Mouse (Mus musculus) bone marrow macrophage, adult 2 months (primary cell): ENCODE measurements around the gene Ppp6r1.

Experiments
- CTCF ChIP-seq: IDR thresholded peaks from 2 replicates; pipeline ENCODE4 v1.5.1; 2012; ENCODE audit warnings: low read depth, mild to moderate bottlenecking, low read length, moderate library complexity
- POLR2A ChIP-seq: IDR thresholded peaks from 2 replicates; pipeline ENCODE4 v1.6.1; 2012; ENCODE audit warnings: mild to moderate bottlenecking, low read depth, low read length, borderline replicate concordance

DNA sequence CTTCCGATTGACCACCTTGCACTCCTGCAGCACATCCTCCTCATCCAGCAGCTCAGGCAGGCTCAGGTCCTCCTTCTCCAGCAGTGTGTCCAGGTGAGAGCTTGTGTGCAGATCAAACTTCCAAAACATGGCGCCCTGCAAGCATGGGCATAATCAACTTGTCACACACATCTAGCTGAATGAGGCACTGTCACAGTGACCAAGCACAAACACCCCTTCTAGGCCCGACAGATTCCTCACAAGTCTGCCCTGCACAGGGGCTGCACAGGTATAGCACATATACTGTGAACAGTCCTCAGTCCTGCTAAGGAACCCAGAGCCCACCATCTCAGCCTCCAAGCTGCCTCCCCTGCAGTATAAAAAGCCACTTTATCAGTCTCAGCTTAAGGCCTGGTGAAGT, 12.0 kb downstream of the Ppp6r1 start:
- no peak for TF ChIP-seq CTCF
- no peak for TF ChIP-seq POLR2A
